Mouse (Mus musculus) cerebellum, postnatal 36 days (tissue): ENCODE measurements around the gene Gm21981.
A peak's percentile ranks its signal among the peaks of the same experiment; 100 is the strongest.

Experiments
- DNase-seq, 2 experiments: peaks; one replicate each; pipeline ENCODE4 v3.0.0; 2021 to 2022; ENCODE audit warnings: mixed read lengths in 2 of 2

The Gm21981 gene

GRCm38 (mm10) chr17:47694442-47694502, at the start of gene Gm21981:
Gene Gm21981 (minus strand): TSS chr17:47694455.
- no peak for DNase-seq

- no peak for DNase-seq
Measured at GRCm38 (mm10) chr17:47742991-47743734, 48.9 kb upstream of the Gm21981 start.

GRCm38 (mm10) chr17:47740186-47740585, 45.9 kb upstream of the Gm21981 start:
- no peak for DNase-seq

GRCm38 (mm10) chr17:47738879-47739798, 44.9 kb upstream of the Gm21981 start:
- DNase-seq: no peak

GRCm38 (mm10) chr17:47738066-47738878, 44.0 kb upstream of the Gm21981 start:
- DNase-seq: peak; percentile 37 to 52

GRCm38 (mm10) chr17:47737271-47738065, 43.2 kb upstream of the Gm21981 start:
- peak; percentile 77 to 83 for DNase-seq

GRCm38 (mm10) chr17:47736856-47737255, 42.6 kb upstream of the Gm21981 start, which contains the start of gene Tfeb:
Gene Tfeb (plus strand): TSS chr17:47737030.
- peak; percentile 98 for DNase-seq

- DNase-seq: no peak
Measured at GRCm38 (mm10) chr17:47735553-47736100, 41.4 kb upstream of the Gm21981 start.

GRCm38 (mm10) chr17:47730633-47731575, 36.6 kb upstream of the Gm21981 start:
- DNase-seq: no peak

- no peak for DNase-seq
Measured at GRCm38 (mm10) chr17:47726566-47726965, 32.3 kb upstream of the Gm21981 start, which contains the start of gene Pgc. Gene Pgc (plus strand): TSS chr17:47726842.

GRCm38 (mm10) chr17:47721183-47721582, 26.9 kb upstream of the Gm21981 start:
- no peak for DNase-seq

- DNase-seq: no peak
Measured at GRCm38 (mm10) chr17:47715037-47715436, 20.8 kb upstream of the Gm21981 start.

- DNase-seq: no peak
Measured at GRCm38 (mm10) chr17:47712889-47713571, 18.8 kb upstream of the Gm21981 start.

GRCm38 (mm10) chr17:47711883-47712282, 17.6 kb upstream of the Gm21981 start:
- DNase-seq: no peak

GRCm38 (mm10) chr17:47710036-47710435, 15.8 kb upstream of the Gm21981 start:
- DNase-seq: no peak

GRCm38 (mm10) chr17:47708972-47709371, 14.7 kb upstream of the Gm21981 start:
- no peak for DNase-seq

- no peak for DNase-seq
Measured at GRCm38 (mm10) chr17:47707961-47708360, 13.7 kb upstream of the Gm21981 start.

- no peak for DNase-seq
Measured at GRCm38 (mm10) chr17:47706196-47706595, 11.9 kb upstream of the Gm21981 start.

GRCm38 (mm10) chr17:47704692-47705091, 10.4 kb upstream of the Gm21981 start:
- DNase-seq: no peak

- DNase-seq: no peak
Measured at GRCm38 (mm10) chr17:47703556-47703955, 9.3 kb upstream of the Gm21981 start.
